Mouse (Mus musculus): ENCODE measurements around the gene Ncbp3.

GRCm38 (mm10) chr11:73137591-73138501, 90.3 kb downstream of the Ncbp3 start, which contains the start of gene Haspin:
- TF ChIP-seq CTCF (IDR thresholded peaks at IDR 0.05; ENCODE audit: low read depth) (peak; percentile 97), EP300 (optimal IDR thresholded peaks at IDR 0.05) (peak; percentile 98)
